Mouse (Mus musculus): ENCODE results near the gene Agpat3. TPM values are rescaled to one million over a fixed set of nuclear protein-coding genes. Genes with fewer than 3 reads are reported as not detected.

The Agpat3 gene
- polyA plus RNA-seq, 1 experiment, result 1.4 TPM

- Histone ChIP-seq H3K27me3 (ENCODE audit: control insufficient read depth) (peaks cover 2% of the 10 kb centered on the region; the same call in 1 of the 2 replicates), H3K4me3 (replicated peaks) (no peak overlapping the region), H3K4me1 (ENCODE audit: control insufficient read depth) (peaks cover 2% of the 10 kb centered on the region; the same call in 1 of the 2 replicates), H3K9me3 (ENCODE audit: control insufficient read depth, low read length) (no peaks in the 10 kb centered on the region), H3K36me3 (ENCODE audit: control insufficient read depth) (peaks cover 11% of the 10 kb centered on the region)
- TF ChIP-seq GATA1 (IDR thresholded peaks at IDR 0.05; ENCODE audit: low read length) (no peak), TAL1 (IDR thresholded peaks at IDR 0.05; ENCODE audit: low read length) (no peak)
These were observed 10.2 kb downstream of the Agpat3 start for GRCm38 (mm10) chr10:78342091-78342490.

GRCm38 (mm10) chr10:78338180-78338579, 14.1 kb downstream of the Agpat3 start:
- Histone ChIP-seq H3K36me3 (ENCODE audit: control insufficient read depth) (peaks cover 6% of the 10 kb centered on the region), H3K27me3 (ENCODE audit: control insufficient read depth) (no peaks in the 10 kb centered on the region), H3K4me1 (ENCODE audit: control insufficient read depth) (0 out of 2 replicates have a peak, but pooled peaks cover 2% of the 10 kb centered on the region), H3K9me3 (ENCODE audit: control insufficient read depth, low read length) (no peaks in the 10 kb centered on the region), H3K4me3 (replicated peaks) (no peak overlapping the region)
- TF ChIP-seq GATA1 (IDR thresholded peaks at IDR 0.05; ENCODE audit: low read length) (no peak), TAL1 (IDR thresholded peaks at IDR 0.05; ENCODE audit: low read length) (no peak)

- TF ChIP-seq TAL1 (IDR thresholded peaks at IDR 0.05; ENCODE audit: low read length), result no peak
- no peak for TF ChIP-seq GATA1 (IDR thresholded peaks at IDR 0.05; ENCODE audit: low read length)
- H3K4me3 ChIP-seq (replicated peaks), result no peak overlapping the region
- H3K36me3 ChIP-seq (ENCODE audit: control insufficient read depth), result peaks cover 4% of the 10 kb centered on the region; the same call in 1 of the 2 replicates
- H3K4me1 ChIP-seq (ENCODE audit: control insufficient read depth), result 0 out of 2 replicates have a peak, but pooled peaks cover 2% of the 10 kb centered on the region
- H3K9me3 ChIP-seq (ENCODE audit: control insufficient read depth, low read length), result no peaks in the 10 kb centered on the region
- H3K27me3 ChIP-seq (ENCODE audit: control insufficient read depth), result no peaks in the 10 kb centered on the region
These were observed 17.2 kb downstream of the Agpat3 start for GRCm38 (mm10) chr10:78334923-78335561.

- H3K4me1 ChIP-seq (ENCODE audit: control insufficient read depth), result no peaks in the 10 kb centered on the region
- no peaks in the 10 kb centered on the region for H3K9me3 ChIP-seq (ENCODE audit: control insufficient read depth, low read length)
- no peak for TF ChIP-seq GATA1 (IDR thresholded peaks at IDR 0.05; ENCODE audit: low read length)
- no peak for TF ChIP-seq TAL1 (IDR thresholded peaks at IDR 0.05; ENCODE audit: low read length)
- no peak overlapping the region for H3K4me3 ChIP-seq (replicated peaks)
- no peaks in the 10 kb centered on the region for H3K27me3 ChIP-seq (ENCODE audit: control insufficient read depth)
- H3K36me3 ChIP-seq (ENCODE audit: control insufficient read depth), result peaks cover 5% of the 10 kb centered on the region; the same call in 1 of the 2 replicates
These were observed 20.7 kb downstream of the Agpat3 start for GRCm38 (mm10) chr10:78331577-78331976.

GRCm38 (mm10) chr10:78329305-78329704, 23.0 kb downstream of the Agpat3 start:
- Histone ChIP-seq H3K4me1 (ENCODE audit: control insufficient read depth) (no peaks in the 10 kb centered on the region; the same call in 1 of the 2 replicates), H3K9me3 (ENCODE audit: control insufficient read depth, low read length) (no peaks in the 10 kb centered on the region), H3K27me3 (ENCODE audit: control insufficient read depth) (no peaks in the 10 kb centered on the region), H3K36me3 (ENCODE audit: control insufficient read depth) (peaks cover 5% of the 10 kb centered on the region; the same call in 1 of the 2 replicates), H3K4me3 (replicated peaks) (no peak overlapping the region)
- TF ChIP-seq GATA1 (IDR thresholded peaks at IDR 0.05; ENCODE audit: low read length), result no peak
- TF ChIP-seq TAL1 (IDR thresholded peaks at IDR 0.05; ENCODE audit: low read length), result no peak

GRCm38 (mm10) chr10:78328011-78328575, 24.2 kb downstream of the Agpat3 start:
- H3K4me1 ChIP-seq (ENCODE audit: control insufficient read depth), result peaks cover 8% of the 10 kb centered on the region
- no peak overlapping the region for H3K4me3 ChIP-seq (replicated peaks)
- H3K36me3 ChIP-seq (ENCODE audit: control insufficient read depth), result peaks cover 5% of the 10 kb centered on the region; the same call in 1 of the 2 replicates
- no peak for TF ChIP-seq GATA1 (IDR thresholded peaks at IDR 0.05; ENCODE audit: low read length)
- TF ChIP-seq TAL1 (IDR thresholded peaks at IDR 0.05; ENCODE audit: low read length), result no peak
- H3K9me3 ChIP-seq (ENCODE audit: control insufficient read depth, low read length), result no peaks in the 10 kb centered on the region
- H3K27me3 ChIP-seq (ENCODE audit: control insufficient read depth), result no peaks in the 10 kb centered on the region

- TF ChIP-seq TAL1 (IDR thresholded peaks at IDR 0.05; ENCODE audit: low read length), result no peak
- TF ChIP-seq GATA1 (IDR thresholded peaks at IDR 0.05; ENCODE audit: low read length), result no peak
- Histone ChIP-seq H3K27me3 (ENCODE audit: control insufficient read depth) (no peaks in the 10 kb centered on the region), H3K36me3 (ENCODE audit: control insufficient read depth) (peaks cover 5% of the 10 kb centered on the region; the same call in 1 of the 2 replicates)
These were observed 26.2 kb downstream of the Agpat3 start for GRCm38 (mm10) chr10:78325916-78326647.

GRCm38 (mm10) chr10:78324556-78325164, 27.6 kb downstream of the Agpat3 start:
- no peaks in the 10 kb centered on the region for H3K9me3 ChIP-seq (ENCODE audit: control insufficient read depth, low read length)
- H3K4me3 ChIP-seq (replicated peaks), result no peak overlapping the region
- peaks cover 7% of the 10 kb centered on the region; the same call in 1 of the 2 replicates for H3K36me3 ChIP-seq (ENCODE audit: control insufficient read depth)
- no peaks in the 10 kb centered on the region for H3K27me3 ChIP-seq (ENCODE audit: control insufficient read depth)
- peaks cover 8% of the 10 kb centered on the region for H3K4me1 ChIP-seq (ENCODE audit: control insufficient read depth)
- TF ChIP-seq GATA1 (IDR thresholded peaks at IDR 0.05; ENCODE audit: low read length) (no peak), TAL1 (IDR thresholded peaks at IDR 0.05; ENCODE audit: low read length) (no peak)

More at GRCm38 (mm10) chr10:78325916-78326647, 26.2 kb downstream of the Agpat3 start:
- H3K4me1 ChIP-seq (ENCODE audit: control insufficient read depth), result peaks cover 8% of the 10 kb centered on the region
- no peaks in the 10 kb centered on the region for H3K9me3 ChIP-seq (ENCODE audit: control insufficient read depth, low read length)
- H3K4me3 ChIP-seq (replicated peaks), result no peak overlapping the region
